Mouse (Mus musculus) gonadal fat pad, adult 2 months (tissue): ENCODE measurements around the gene Hcar1. TPM values are rescaled to one million over a fixed set of nuclear protein-coding genes. Genes with fewer than 3 reads are reported as not detected.

Experiments used
- DNase-seq: peaks from one replicate; pipeline ENCODE4 v3.0.0-alpha.2; 2012; ENCODE audit warnings: low read depth
- polyA plus RNA-seq: library from polyadenylated mRNA; depleted of rRNA; stranded (reverse); fragments of >200 nt; gene quantifications from 2 replicates; pipeline ENCODE4 v1.2.3, GENCODE M21; 2012; rRNA removed

The Hcar1 gene
- polyA plus RNA-seq, 1 experiment: 20.6 TPM

- no peak for DNase-seq
Measured at GRCm38 (mm10) chr5:123863934-123864333, 15.9 kb downstream of the Hcar1 start.

- DNase-seq: peak; percentile 81
Measured at GRCm38 (mm10) chr5:123862374-123863350, 17.2 kb downstream of the Hcar1 start.

DNA sequence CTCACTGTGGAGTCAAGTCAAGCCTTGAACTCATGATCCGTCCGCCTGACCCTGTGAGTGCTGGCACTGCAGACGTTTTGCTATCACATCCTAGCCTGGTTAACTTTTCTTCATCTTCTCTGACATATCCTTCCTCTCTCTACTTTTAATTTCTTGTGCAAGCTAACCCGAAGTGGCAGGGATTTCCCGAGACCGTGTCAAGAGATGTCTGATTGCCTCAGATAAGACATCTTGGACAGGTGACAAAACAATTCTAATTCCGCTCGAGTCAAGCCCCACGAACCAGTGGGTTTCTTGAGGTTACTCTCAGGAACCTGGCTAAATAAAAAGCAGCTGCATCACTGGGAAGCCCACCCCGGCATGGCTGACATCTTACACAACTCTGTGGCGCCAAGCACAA, 21.0 kb downstream of the Hcar1 start:
- no peak for DNase-seq

DNA sequence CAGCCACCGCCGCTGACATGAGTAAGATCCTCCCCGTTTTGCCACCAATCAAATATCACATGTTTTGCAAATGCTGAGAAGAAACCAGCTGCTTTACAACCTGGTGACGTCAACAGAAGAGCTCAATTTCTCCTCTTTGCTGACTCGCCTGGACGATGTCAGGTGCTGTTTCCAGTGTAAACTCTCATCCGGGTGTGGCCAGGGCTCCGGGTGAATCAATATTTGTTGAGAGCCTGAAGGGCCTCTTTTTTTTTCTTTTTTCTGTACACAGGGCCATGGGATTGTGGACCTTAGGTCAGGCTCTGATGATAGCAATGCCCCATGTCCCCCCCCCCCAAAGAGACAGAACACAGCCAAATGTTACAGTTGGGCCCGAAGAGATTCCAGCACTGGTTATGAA, 25.3 kb downstream of the Hcar1 start:
- DNase-seq: no peak

GRCm38 (mm10) chr5:123853877-123854504, 25.8 kb downstream of the Hcar1 start:
- DNase-seq: no peak

DNA sequence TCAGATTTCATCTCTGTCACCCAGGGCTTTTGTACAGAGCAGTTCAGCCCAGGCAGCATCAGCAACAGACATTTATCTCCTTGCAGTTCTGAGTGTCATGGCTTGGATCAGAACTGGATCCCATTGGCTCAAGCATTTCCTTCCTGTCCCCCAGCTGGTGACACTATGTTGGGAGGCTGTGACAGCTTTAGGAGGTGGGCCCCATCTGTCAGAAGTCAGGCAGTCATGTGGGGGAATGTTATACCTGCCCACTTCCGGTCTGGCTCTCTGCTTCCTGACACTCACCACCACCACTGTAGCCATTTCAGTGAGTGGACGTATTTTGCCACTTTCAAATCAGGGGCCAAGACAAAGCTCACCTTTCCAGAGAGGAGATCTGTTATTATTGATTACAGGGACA, 28.4 kb downstream of the Hcar1 start:
- DNase-seq: no peak

GRCm38 (mm10) chr5:123844316-123844715, 35.5 kb downstream of the Hcar1 start:
- no peak for DNase-seq

DNA sequence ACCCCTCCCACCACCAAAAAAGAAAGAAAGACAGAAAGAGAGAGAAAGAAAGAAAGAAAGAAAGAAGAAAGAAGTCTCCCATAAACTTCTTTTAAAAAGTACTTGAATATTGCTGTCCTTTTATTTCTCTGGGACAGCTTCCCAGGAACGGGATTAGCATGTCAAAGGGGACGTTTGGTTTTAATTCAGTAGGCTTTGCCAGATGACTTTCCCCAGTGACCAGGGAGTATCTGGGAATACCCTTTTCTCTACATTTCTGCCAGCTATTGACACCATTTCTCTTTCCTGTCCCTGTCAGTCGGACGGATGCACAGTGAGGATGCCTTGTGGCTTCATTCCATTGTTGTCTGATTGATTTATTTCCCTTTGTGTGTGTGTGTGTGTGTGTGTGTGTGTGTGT, 36.0 kb downstream of the Hcar1 start:
- no peak for DNase-seq

- no peak for DNase-seq
Measured at GRCm38 (mm10) chr5:123842935-123843282, 36.9 kb downstream of the Hcar1 start.

GRCm38 (mm10) chr5:123842221-123842934, 37.4 kb downstream of the Hcar1 start:
- DNase-seq: no peak

DNA sequence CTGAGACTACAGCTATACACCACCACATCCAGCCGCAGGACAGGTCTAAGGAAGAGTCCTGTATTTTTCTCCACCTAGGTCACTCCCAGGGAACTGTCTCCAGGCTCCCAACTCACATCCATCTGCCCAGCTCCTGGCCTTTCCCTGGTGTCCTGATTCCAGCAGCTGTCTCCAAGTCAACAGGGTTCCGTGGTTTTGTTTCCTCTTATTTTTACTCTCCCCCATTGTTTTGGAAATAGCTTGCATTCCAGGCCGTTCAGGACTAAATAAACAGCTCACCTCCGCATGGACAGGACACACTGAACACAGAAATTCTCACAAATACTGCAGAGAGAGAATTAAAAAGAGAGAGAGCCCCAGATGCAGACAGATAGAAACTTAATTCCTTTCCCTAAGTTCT, 42.4 kb downstream of the Hcar1 start:
- DNase-seq: no peak

DNA sequence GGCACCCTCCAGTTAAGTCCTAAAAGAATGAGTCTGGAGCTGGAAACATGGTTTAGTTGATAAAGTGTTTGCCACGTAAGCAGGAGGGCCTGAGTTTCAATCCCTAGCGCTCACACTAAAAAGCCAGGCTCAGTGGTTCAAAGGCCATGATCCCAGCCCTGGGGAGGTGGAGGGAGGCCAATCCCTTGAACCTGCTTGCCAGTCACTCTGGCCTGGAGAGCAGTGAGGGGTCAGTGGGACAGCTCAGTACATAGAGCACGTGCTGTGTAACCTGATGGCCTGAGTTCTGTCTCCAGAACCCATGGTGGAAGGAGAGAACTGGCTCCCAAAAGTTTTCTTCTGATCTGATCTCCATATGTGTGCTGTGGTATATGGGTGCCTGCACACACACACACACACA, 45.0 kb downstream of the Hcar1 start:
- no peak for DNase-seq

GRCm38 (mm10) chr5:123832309-123832708, 47.5 kb downstream of the Hcar1 start:
- no peak for DNase-seq

- DNase-seq: no peak
Measured at GRCm38 (mm10) chr5:123827659-123828091, 52.1 kb downstream of the Hcar1 start.

Other genes with a start within 250 kb of the Hcar1 start
- gene Clip1, start 195.4 kb downstream of the Hcar1 start, polyA plus RNA-seq: 20.2 and 23.4 TPM in 2 replicates
- 17.4 and 19.4 TPM in 2 replicates for gene Zcchc8, start 158.9 kb downstream of the Hcar1 start, polyA plus RNA-seq
- gene Rsrc2, start 130.6 kb downstream of the Hcar1 start, polyA plus RNA-seq: 11.9 and 13.3 TPM in 2 replicates
- gene Kntc1, start 130.3 kb downstream of the Hcar1 start, polyA plus RNA-seq: 0.80 and 1.7 TPM in 2 replicates
- 7.6 and 8.5 TPM in 2 replicates for gene Hcar2, start 14.5 kb downstream of the Hcar1 start, polyA plus RNA-seq
- gene Denr, start 27.2 kb upstream of the Hcar1 start, polyA plus RNA-seq: 9.0 and 14.4 TPM in 2 replicates
- 2.1 and 2.6 TPM in 2 replicates for gene Gm43518, start 47.4 kb upstream of the Hcar1 start, polyA plus RNA-seq
- 6.1 and 8.7 TPM in 2 replicates for gene Ccdc62, start 50.7 kb upstream of the Hcar1 start, polyA plus RNA-seq
- gene Hip1r, start 93.6 kb upstream of the Hcar1 start, polyA plus RNA-seq: 46.6 and 59.4 TPM in 2 replicates
- 45.2 and 54.3 TPM in 2 replicates for gene Vps37b, start 152.2 kb upstream of the Hcar1 start, polyA plus RNA-seq
- 33.5 and 39.3 TPM in 2 replicates for gene Abcb9, start 215.8 kb upstream of the Hcar1 start, polyA plus RNA-seq
- gene Ogfod2, start 232.3 kb upstream of the Hcar1 start, polyA plus RNA-seq: 56.9 and 71.1 TPM in 2 replicates
- 34.4 and 36.2 TPM in 2 replicates for gene Arl6ip4, start 236.1 kb upstream of the Hcar1 start, polyA plus RNA-seq